Mouse (Mus musculus) spleen, adult 2 months (tissue): Measurements from ENCODE around the gene Ttc13.

Source experiments
- CTCF ChIP-seq: fragments of 200-500 bp; IDR thresholded peaks from 2 replicates; pipeline ENCODE4 v1.5.1; 2011; ENCODE audit warnings: mild to moderate bottlenecking, inconsistent platforms; ENCODE audit not compliant: insufficient read depth, insufficient read length, insufficient replicate concordance; ENCODE audit errors: extremely low read depth
- POLR2A ChIP-seq: fragments of 200-500 bp; IDR thresholded peaks from 2 replicates; pipeline ENCODE4 v1.6.1; 2011; ENCODE audit warnings: low read depth, low read length, inconsistent platforms

GRCm38 (mm10) chr8:124651776-124652175 lies 70.0 kb downstream of the Ttc13 start:
- TF ChIP-seq CTCF, result no peak
- no peak for TF ChIP-seq POLR2A
